Mouse (Mus musculus): ENCODE measurements around the gene Spats2l.

DNA sequence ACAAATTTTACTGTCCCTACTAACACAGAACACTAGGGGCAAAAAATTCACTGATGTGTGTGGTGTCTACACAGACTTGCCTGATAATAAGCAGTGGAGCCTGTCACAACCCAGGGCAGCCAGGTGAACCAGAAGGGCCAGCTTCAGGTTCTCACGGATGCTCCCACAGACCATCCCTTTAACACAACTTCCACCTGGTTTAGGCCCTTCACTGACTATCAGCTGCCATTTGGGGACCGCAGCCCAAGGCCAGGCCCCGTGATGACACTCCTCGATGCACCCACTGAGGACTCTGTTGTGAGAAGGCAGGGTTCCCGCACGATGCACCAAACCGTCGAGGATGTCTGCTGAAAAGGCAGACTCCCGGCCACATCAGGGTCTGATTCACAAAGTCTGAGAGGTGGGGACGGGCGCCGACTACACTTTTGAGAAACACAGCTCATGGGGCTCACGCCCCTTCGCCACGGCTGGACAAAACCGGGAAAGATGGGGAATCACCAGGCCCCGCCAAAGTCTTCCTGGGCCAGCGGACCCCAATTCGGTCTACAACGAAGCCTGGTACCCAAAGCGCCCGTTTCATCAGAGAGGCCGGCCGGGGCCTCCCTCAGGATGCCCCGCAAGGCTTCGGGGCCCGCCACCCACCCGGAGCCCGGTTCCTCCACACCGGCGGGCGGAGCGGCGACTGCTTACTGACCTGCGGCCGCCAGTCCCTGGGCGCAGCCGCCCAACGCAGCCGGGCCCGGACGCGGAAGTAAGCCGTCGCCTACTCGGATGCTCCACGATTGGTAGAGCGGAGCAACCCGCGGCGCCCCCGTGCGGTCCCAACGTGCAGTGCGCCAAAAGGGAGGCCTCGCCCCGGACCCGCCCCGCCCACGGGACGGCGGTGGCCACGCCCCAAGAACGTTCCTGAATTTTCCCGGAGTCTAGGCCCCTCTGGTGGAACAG lies 195.6 kb downstream of the Spats2l start:
- TF ChIP-seq CTCF (IDR thresholded peaks at IDR 0.05; ENCODE audit: low read depth) = peak; percentile 82
- TF ChIP-seq EP300 (IDR thresholded peaks at IDR 0.05; ENCODE audit: low read depth) = no peak

Measured in liver, embryonic 14.5 days (tissue).